Mouse (Mus musculus): Measurements from ENCODE around the gene Mtif2. TPM values are rescaled to one million over a fixed set of nuclear protein-coding genes. Genes with fewer than 3 reads are reported as not detected.

The Mtif2 gene
- polyA plus RNA-seq (2012) = 0.32 and 0.37 TPM in 2 replicates

DNA sequence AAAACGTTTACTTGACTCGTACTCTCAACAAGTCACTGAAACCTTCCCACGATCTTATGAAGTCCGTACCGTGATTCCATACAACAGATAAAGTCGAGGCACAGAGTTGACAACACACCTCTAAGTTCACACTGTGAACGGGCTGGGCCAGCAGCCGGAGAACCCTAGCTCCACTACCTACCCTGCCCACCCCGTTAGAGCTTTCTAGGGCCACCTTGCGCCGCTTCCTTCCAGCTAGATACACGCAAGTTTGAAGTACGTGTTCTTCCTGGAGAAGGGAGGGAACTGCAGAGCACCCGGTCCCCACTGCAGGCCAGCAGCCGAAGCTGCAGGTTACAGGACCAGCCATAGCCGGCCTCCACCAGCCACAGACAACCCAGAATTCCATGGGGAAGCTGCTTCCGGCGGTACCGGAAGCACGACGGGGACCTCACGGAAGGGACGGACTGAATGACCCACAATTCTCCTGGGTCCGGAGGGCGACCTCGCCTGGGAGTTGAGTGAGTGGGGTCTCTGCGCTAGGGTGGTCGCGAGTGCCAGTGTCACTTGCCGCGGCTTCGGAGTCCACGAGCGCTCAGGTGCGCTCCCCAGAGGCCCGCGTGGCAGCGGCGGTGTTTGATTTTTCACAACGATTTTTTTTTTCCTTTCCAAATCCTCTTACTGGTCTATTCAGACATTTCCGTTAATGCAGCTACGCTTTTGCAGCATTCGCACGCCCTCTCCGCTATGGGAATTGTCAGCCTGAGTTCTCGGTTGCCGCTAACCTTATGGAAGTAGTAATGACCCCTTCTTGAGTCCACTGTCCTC is at the start of gene Mtif2:
TSS of gene Mtif2 (plus strand) at position 421 of the 807 bp plus-strand sequence.
- Histone ChIP-seq H3K27me3 (ENCODE audit: control insufficient read depth) (peaks cover 2% of the 10 kb centered on the region; the same call in 1 of the 2 replicates), H3K9me3 (ENCODE audit: control insufficient read depth, low read length) (no peaks in the 10 kb centered on the region), H3K4me1 (ENCODE audit: control insufficient read depth) (peaks cover 32% of the 10 kb centered on the region), H3K36me3 (ENCODE audit: control insufficient read depth) (peaks cover 20% of the 10 kb centered on the region), H3K4me3 (replicated peaks) (peak within 1 kb of the TSS; percentile 89)
- no peak for TF ChIP-seq TAL1 (IDR thresholded peaks at IDR 0.05; ENCODE audit: low read length)
- no peak for TF ChIP-seq GATA1 (IDR thresholded peaks at IDR 0.05; ENCODE audit: low read length)

- TF ChIP-seq GATA1 (IDR thresholded peaks at IDR 0.05; ENCODE audit: low read length) (no peak), TAL1 (IDR thresholded peaks at IDR 0.05; ENCODE audit: low read length) (no peak)
Observed at GRCm38 (mm10) chr11:29493135-29493534, 33.1 kb upstream of the Mtif2 start.

GRCm38 (mm10) chr11:29496962-29497361 is 29.2 kb upstream of the Mtif2 start:
- Histone ChIP-seq H3K4me1 (ENCODE audit: control insufficient read depth) (peaks cover 4% of the 10 kb centered on the region), H3K9me3 (ENCODE audit: control insufficient read depth, low read length) (no peaks in the 10 kb centered on the region), H3K4me3 (replicated peaks) (no peak overlapping the region), H3K36me3 (ENCODE audit: control insufficient read depth) (peaks cover 10% of the 10 kb centered on the region), H3K27me3 (ENCODE audit: control insufficient read depth) (no peaks in the 10 kb centered on the region)
- TF ChIP-seq GATA1 (IDR thresholded peaks at IDR 0.05; ENCODE audit: low read length) (no peak), TAL1 (IDR thresholded peaks at IDR 0.05; ENCODE audit: low read length) (no peak)

More at GRCm38 (mm10) chr11:29493135-29493534, 33.1 kb upstream of the Mtif2 start:
- Histone ChIP-seq H3K4me3 (replicated peaks) (no peak overlapping the region), H3K27me3 (ENCODE audit: control insufficient read depth) (no peaks in the 10 kb centered on the region), H3K36me3 (ENCODE audit: control insufficient read depth) (peaks cover 4% of the 10 kb centered on the region), H3K9me3 (ENCODE audit: control insufficient read depth, low read length) (no peaks in the 10 kb centered on the region), H3K4me1 (ENCODE audit: control insufficient read depth) (peaks cover 4% of the 10 kb centered on the region)

DNA sequence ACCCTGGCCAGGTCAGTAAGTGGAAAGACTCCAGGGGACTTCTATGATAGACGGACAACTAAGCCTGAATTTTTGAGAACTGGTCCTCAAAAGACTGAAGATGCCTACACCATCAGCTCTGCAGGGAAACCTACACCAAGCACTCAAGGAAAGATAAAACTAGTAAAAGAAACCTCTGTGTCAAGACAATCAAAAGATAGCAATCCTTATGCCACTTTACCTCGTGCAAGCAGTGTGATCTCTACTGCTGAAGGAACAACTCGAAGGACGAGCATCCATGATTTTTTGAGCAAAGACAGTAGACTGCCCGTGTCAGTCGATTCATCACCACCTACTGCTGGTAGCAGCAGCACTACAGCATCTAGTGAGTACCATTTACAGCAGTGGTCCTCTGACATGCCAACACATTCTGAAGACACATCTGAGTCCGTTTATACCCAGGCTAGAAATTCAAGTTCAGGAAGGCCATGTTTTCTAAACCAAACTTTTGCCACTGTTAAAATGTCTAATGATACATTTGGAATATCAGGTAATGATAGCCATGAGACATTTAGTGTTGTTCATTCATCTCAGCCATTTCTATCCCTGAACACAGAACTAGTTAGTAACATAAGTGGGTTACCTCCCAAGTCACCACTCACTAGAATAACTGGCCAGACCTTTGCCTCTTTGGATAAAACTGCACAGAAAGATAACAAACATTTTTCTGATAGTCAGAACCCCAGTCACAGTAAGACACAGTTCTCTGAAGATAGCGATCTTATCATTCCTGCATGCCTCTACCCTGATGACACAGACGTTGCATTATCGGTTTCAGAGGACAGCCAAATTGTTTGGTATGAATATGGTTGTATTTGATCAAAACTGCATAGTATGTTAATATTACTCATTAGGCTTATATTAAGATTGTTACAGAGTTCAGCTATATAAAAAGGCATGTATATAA is 22.0 kb upstream of the Mtif2 start:
- Histone ChIP-seq H3K36me3 (ENCODE audit: control insufficient read depth) (peaks cover 16% of the 10 kb centered on the region), H3K9me3 (ENCODE audit: control insufficient read depth, low read length) (no peaks in the 10 kb centered on the region), H3K27me3 (ENCODE audit: control insufficient read depth) (no peaks in the 10 kb centered on the region), H3K4me3 (replicated peaks) (no peak overlapping the region), H3K4me1 (ENCODE audit: control insufficient read depth) (peaks cover 26% of the 10 kb centered on the region)
- TF ChIP-seq TAL1 (IDR thresholded peaks at IDR 0.05; ENCODE audit: low read length) = no peak
- TF ChIP-seq GATA1 (IDR thresholded peaks at IDR 0.05; ENCODE audit: low read length) = peak; percentile 76

GRCm38 (mm10) chr11:29504899-29505625 is 21.1 kb upstream of the Mtif2 start:
- Histone ChIP-seq H3K4me1 (ENCODE audit: control insufficient read depth) (peaks cover 26% of the 10 kb centered on the region), H3K9me3 (ENCODE audit: control insufficient read depth, low read length) (no peaks in the 10 kb centered on the region), H3K27me3 (ENCODE audit: control insufficient read depth) (no peaks in the 10 kb centered on the region), H3K4me3 (replicated peaks) (no peak overlapping the region), H3K36me3 (ENCODE audit: control insufficient read depth) (peaks cover 15% of the 10 kb centered on the region)
- TF ChIP-seq GATA1 (IDR thresholded peaks at IDR 0.05; ENCODE audit: low read length) = no peak
- TF ChIP-seq TAL1 (IDR thresholded peaks at IDR 0.05; ENCODE audit: low read length) = no peak

DNA sequence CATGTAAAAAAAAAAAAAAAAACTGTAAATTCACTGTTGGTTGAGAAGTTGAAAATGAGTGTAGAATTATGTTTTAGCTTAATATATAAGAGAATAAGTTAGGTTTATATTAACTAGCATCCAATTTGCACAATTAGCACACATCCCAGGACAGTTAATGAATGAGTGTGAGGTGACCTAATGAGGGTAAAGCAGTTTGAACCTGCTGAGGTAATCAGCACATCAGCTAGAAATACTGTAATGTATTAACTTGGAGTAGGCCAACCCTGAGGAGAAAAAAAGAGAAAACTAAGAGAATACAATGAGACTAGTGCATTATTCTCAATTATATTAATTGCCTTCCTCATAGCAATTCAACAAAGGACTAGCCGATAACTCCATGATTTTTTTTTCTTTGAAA is 16.8 kb upstream of the Mtif2 start:
- Histone ChIP-seq H3K36me3 (ENCODE audit: control insufficient read depth) (peaks cover 32% of the 10 kb centered on the region), H3K27me3 (ENCODE audit: control insufficient read depth) (no peaks in the 10 kb centered on the region), H3K4me1 (ENCODE audit: control insufficient read depth) (peaks cover 30% of the 10 kb centered on the region), H3K4me3 (replicated peaks) (no peak overlapping the region), H3K9me3 (ENCODE audit: control insufficient read depth, low read length) (no peaks in the 10 kb centered on the region)
- no peak for TF ChIP-seq GATA1 (IDR thresholded peaks at IDR 0.05; ENCODE audit: low read length)
- TF ChIP-seq TAL1 (IDR thresholded peaks at IDR 0.05; ENCODE audit: low read length) = no peak

DNA sequence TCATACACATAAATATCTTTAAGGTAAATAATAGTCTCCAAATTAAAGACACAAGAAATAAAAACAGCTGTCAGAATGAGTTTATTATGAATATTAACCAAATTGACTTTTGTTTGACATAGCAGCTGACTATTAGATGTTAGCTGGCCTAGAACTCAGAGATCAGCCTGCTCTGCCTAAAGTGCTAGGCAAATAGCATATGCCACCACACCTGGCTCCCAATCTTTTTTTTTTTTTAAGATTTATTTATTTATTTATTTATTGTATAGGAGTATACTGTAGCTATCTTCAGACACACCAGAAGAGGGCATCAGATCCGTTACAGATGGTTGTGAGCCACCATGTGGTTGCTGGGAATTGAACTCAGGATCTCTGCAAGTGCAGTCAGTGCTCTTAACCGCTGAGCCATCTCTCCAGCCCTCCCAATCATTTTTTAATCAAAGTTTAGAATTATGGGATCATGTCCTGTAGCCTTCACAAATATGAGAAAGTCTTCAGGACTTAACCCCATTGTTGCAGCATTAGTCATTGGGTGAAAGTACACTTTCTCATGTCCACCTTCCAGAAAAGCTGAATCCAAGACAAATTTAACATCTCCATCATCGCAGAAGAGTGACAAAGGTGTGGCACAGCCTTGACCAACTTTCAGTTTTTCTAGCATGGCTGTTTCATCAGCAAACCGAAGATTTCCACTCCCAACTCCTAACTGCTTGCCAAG is 13.2 kb upstream of the Mtif2 start:
- Histone ChIP-seq H3K4me1 (ENCODE audit: control insufficient read depth) (peaks cover 24% of the 10 kb centered on the region), H3K9me3 (ENCODE audit: control insufficient read depth, low read length) (no peaks in the 10 kb centered on the region), H3K27me3 (ENCODE audit: control insufficient read depth) (no peaks in the 10 kb centered on the region), H3K4me3 (replicated peaks) (no peak overlapping the region), H3K36me3 (ENCODE audit: control insufficient read depth) (peaks cover 27% of the 10 kb centered on the region)
- TF ChIP-seq GATA1 (IDR thresholded peaks at IDR 0.05; ENCODE audit: low read length) = no peak
- TF ChIP-seq TAL1 (IDR thresholded peaks at IDR 0.05; ENCODE audit: low read length) = no peak

DNA sequence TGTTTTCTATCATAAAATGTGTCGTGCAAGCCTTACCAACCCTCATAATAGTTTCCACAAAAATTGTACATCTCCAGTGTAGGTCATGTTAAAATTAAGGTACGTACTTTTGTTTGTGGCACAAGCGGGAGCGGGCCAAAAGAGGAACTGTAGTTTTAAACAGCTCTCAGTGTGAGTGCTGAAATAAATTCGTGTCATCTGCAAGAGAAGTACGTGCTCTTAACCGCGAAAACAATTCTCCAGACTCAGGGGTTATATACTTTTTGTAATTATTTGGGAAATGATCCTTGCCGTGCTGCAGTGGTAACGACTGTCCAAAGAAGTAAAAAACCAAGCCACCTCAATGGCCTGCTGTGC is 11.9 kb upstream of the Mtif2 start:
- no peak for TF ChIP-seq TAL1 (IDR thresholded peaks at IDR 0.05; ENCODE audit: low read length)
- TF ChIP-seq GATA1 (IDR thresholded peaks at IDR 0.05; ENCODE audit: low read length) = no peak
- Histone ChIP-seq H3K9me3 (ENCODE audit: control insufficient read depth, low read length) (no peaks in the 10 kb centered on the region), H3K4me1 (ENCODE audit: control insufficient read depth) (peaks cover 24% of the 10 kb centered on the region), H3K27me3 (ENCODE audit: control insufficient read depth) (peaks cover 4% of the 10 kb centered on the region; the same call in 1 of the 2 replicates), H3K36me3 (ENCODE audit: control insufficient read depth) (peaks cover 27% of the 10 kb centered on the region), H3K4me3 (replicated peaks) (peak overlapping the region; percentile 90)

Measured in erythroblast, embryonic 14.5 days (primary cell).